Mouse (Mus musculus): ENCODE measurements around the gene Ppp2r2c.
"Not testable (repeated sequence)": the region's sequence is repeated elsewhere in the genome, so short reads cannot be mapped to it uniquely, and the experiment has no call there.

Gene Ppp2r2c

DNA sequence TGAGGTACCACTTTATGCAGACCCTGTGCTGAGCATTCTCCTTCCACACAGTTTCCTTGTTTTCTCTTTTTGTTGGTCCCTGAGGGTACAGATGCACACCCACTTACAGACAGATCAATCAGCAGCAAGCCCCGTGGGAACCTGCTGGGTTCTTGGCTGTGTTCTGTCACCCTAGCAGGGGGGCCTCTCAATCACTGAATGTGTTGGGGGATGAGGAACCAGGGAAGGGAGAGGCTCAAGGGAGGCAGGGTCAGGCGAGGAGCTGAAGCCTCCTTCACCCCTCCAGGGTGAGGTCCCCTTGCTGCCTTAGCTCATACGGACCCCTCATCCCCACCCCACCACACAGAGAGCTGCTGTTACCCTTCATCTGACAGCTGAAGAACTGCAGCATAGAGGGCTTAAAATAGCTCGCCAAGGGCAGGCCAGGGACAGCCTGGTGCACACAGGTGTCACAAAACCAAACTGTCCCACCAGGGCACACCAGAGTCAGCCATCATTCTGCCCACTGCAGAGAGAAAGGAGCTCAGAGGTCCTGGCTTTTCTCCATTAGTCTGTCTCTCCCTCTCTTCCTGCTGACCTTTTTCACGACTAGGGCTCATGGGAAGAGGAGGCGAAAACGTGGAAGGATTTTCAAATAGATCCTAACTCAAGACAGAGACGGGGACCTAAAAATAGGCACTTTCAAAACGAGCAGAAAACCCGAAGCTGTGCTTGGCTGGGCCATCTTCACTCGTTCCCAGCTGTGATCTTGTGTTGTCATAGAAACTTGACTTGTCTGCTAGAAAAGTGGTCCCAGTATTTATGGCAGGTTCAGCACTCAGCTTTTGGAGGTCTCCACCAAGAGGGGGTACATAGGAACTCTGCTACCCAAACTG, 55.8 kb downstream of the Ppp2r2c start:
- CTCF ChIA-PET, result no interaction called here

DNA sequence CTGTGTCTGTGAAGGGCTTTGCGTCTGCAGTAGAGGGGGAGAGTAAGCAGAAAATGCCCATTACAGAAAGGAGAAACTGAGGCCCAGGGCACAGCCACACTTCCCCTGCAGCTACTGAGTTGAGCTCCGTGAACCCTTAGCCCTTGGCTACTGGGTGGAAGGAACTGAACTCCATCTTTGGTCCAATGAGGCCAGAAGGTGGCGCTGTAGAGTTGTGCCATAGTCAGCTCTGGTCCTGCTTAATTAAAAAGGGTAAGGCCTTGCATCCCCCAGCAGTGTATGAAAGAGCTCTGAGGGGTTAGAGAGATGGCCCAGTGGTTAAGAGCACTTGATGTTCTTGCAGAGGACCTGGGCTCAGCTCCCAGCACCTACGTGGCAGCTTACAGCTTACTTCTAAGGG, 60.4 kb downstream of the Ppp2r2c start:
- CTCF ChIA-PET, result interaction anchor here (0.6 kb wide), 1 partner anchor 18 kb away, joined by 4 read pairs; no protein-coding TSS in a partner anchor

DNA sequence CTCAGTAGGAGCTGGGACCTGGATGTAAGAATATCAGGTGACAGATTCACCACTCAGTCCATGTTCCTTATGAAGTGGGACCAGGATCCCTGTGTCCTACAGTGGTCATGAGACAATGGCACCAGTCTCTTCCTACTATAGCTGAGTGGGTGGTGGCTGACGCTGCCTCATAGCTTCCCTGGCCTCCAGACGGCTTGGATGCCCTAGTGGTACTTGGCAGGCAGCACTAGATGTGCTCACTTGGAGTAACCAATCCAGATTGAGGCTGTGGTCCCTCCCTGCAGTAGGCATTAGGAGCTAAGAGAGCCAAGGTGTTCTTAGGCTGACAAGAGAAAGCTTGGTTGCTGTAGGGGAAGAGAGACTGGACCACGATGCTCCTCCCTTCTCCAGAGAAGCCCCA, 61.1 kb downstream of the Ppp2r2c start:
- CTCF ChIA-PET, result interaction anchor here (0.6 kb wide), 1 partner anchor 17 kb away, joined by 4 read pairs; no protein-coding TSS in a partner anchor

DNA sequence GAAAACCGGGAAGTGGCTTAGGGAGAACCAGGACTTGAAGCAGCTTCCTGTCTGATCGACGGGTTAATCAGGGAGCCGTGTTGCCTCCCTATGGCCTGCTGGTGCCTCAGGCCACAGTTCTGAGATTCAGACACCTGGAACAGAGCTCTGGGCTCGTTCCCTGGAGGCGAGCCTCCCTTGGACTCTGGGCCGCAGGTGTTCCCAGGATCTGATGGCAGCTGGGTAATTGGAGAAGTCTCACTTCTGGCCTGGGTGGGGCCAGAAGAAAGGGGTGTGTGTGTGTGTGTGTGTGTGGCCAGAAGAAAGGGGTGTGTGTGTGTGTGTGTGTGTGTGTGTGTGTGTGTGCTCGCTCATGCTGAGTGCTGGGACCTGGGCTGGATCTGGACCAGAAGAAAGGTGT, 65.1 kb downstream of the Ppp2r2c start:
- CTCF ChIA-PET, result no interaction called here

DNA sequence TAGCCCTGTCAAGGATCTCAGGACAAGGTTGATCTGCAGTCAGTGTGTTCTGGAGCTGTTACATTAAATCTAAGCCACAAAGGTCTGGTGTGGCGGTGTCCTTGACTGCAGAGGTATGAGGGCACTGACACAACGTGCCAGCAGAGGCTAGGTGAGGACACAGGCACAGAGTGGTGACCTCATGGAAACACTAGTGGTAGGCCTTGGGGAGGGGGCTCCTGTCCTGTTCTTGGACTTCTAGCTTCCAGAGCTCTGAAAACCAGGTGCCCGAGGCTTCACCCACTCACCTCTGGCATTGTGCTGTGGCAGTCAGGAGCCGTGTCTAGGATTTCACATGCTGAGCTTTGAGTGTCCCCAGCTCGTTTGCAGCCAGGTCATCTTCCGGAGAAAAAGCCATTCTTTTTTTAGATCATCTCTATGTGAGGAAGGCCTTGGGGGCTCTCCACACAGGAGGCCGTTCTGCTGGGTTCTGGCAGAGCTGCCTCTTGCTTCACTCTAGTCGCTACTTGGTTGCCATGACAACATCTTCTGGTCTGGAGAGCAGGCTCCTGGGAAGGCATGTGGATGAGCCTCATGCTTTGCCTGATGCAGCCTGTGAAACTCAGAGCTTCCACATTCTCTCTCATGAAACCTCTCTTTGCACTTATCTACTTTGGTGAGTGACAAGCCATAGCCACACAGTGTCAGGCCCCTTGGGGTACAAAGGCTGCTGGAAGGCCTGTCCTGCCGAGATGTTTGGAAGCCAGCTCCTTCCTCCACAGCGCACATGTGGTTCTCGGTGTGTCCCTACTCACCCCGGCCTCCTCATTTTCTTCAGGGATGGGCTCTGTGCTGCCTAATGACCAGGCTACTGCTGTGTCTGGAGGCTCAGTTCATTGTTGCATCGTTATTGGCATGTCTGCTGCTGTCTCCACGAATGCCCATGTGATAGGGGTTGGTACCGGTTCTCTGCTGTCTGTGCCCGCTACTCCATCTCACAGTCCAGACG, 67.5 kb downstream of the Ppp2r2c start:
- CTCF ChIA-PET, result no interaction called here

DNA sequence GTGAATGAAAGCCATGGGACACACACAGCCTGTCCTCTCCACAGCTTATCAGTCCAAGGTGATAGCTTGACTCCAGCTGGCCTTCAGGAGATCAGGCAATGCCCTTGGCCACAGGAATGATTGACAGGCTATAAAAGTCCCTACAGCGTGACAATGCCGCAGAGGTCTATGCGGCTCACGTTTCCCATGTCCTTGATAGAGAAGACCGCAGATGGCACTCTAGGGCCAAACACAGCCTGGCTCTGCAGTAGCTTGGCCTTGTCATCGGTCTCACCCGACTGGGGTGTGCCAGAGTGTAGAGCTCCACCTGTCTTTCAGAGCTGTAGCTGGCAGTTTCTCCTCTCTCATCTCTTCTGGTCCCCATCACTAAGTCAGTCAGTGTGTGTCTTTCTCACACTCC, 68.2 kb downstream of the Ppp2r2c start:
- CTCF ChIA-PET, result no interaction called here

DNA sequence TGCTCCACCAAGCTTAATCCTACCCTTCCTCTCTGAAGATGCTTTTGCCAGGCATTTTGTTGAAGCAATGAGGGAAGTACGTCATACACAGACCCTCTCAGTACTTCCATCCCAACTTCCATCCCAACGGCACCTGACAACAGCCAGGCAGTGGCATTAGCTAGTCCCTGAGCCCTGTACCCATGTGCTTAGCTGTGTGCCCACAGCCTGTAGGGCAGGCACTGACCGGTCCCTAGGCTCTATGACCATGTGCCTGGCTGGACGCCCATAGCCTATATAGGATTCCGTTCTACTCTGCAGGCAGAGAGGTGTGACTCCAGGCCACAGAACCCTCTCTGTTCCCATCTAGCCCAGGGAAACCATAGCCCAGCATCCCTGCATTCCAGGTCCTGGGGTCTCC, 69.7 kb downstream of the Ppp2r2c start:
- CTCF ChIA-PET, result no interaction called here

DNA sequence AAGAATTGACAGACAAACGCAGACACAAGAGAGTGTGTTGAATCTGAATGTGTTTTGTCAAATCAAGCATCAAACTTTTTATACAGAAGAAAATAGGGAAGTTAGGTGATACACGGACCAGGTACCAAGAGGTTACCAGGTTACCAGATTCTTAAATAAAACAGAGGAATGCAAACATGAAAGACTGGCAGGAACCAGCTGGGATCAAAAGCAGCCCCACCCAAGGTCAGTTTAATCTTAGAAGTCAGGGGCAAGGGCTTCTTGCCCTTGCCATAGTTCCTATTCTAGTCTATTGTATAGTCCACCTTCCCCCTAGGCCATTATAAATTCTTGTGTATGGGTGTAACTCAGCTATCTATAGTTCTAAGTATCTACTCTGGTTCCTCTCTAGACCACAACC, 70.7 kb downstream of the Ppp2r2c start:
- CTCF ChIA-PET, result not testable (repeated sequence)

DNA sequence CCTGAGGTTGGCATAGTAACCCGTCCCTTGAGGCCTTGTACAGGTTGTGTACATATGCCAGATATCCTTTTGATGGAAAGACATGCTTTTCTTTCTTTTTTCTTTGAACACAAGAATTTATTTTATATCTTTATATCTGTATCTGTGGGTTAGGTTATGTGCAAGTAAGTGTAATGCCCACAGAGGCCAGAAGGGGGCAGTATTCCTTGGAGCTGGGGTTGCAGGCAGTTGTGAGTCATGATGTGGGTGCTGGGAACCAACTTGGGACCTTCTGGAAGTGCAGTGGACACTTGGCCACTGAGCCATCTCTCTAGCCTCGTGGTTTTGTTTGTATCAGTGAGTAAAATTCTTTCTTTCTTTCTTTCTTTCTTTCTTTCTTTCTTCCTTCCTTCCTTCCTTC, 74.1 kb downstream of the Ppp2r2c start:
- CTCF ChIA-PET, result no interaction called here

DNA sequence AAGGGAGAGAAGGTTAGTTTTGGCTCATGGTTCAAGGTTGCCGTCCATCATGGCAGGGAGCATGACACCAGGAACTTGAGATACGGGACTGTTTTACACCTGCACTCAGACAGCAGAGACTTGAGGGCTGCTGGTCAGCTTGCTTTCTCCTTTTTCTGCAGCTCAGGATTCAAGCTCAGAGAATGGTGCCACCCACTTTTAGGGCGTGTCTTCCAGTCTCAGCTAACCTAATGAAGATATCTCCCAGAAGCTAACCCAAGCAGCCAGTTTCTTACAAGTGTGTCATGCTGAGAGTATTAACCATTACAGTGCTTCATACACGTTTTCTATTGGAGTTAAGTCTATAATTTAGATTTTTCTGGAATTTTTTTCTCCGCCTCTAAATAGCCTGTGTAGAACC, 76.2 kb downstream of the Ppp2r2c start:
- CTCF ChIA-PET, result no interaction called here

DNA sequence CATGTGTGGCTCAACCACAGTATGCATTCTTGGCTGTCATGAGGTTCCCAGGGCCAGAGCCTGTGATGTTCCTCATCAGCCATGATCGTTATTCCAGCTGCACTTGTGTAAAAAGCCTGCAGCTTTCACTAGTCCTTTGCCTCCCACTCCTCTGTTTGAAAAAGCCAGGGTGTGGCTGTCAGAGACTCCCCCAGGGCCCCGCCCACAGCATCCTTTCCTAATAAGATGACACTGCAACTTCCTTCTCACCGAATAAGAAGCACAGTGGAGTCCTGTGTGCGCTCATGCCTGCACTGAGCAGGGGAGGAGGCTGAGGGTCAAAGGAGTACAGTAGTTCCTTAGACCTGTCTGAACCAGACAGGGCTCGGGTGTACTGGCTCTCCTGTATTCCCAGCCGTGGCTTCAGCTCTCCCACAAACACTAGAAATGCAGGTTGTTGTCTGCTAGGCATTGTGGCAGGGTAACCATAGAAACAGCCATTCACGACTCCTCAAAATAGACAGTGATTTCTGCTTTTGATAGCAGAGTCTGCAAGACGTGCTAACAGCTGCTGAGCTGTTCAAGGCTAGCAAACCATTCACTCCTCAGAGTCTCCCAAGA, 76.9 kb downstream of the Ppp2r2c start:
- CTCF ChIA-PET, result no interaction called here

DNA sequence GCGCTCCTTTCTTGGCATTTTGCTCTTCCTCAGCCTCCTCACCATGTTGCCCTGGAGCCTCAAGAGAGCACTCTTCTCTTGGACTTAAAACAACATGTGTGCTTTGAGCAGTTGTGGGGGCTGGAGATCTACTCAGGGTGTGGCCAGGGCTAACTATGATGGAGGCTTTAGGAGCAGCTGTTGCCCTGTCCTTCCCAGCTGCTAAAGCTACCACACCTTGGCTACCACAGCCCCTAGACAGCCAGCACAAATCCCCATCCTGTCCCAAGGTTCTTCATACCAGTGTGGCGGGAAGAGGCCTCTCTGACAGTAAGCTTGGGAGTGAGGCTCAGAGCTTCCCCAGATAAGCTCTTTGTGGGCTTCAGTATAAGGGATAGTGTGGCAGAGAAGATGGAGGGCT, 77.4 kb downstream of the Ppp2r2c start:
- CTCF ChIA-PET, result interaction anchor here (1.1 kb wide), 1 partner anchor 52 kb away, joined by 6 read pairs; no protein-coding TSS in a partner anchor

DNA sequence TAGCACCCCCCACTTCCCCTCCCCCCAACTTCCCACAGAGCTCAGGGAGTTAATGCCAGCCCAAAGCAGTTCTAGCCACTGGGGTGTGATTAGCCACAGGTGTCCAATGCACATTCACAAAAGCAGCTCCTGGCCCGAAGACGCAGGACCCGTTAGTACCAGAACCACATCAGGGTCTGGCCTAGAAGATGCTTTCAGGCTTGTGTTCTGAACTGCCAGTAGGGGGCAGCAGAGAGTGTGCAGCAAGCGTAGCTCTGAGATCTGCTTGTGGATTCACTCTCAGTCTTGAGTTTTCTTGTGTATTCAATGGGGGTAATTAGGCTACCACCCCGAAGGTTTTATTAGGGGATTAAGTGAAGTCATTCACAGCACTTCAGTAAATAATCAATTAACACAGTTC, 78.1 kb downstream of the Ppp2r2c start:
- CTCF ChIA-PET, result interaction anchor here (0.7 to 1.4 kb wide), 4 partner anchors 10 to 53 kb away, joined by 3 to 6 read pairs (median 4); no protein-coding TSS in a partner anchor

DNA sequence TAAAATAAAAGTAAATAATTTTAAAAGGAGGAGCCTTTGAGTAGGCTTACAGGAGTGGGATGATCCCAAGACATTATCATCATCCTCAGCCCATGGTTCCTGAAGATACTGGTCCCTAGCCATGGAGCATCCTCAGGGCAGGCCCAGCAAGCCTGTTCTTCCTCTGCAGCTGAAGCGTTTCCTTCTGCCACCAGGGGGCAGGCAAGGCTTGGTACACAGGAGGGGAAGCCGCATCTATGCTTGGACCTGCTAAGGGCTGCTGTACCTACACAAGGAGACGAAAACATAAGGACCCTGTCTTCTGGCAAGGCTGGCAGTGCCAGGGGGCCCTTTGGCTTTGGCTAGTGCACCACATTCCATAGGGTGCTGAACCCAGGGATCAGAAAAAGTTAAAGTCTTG, 80.5 kb downstream of the Ppp2r2c start:
- CTCF ChIA-PET, result no interaction called here

DNA sequence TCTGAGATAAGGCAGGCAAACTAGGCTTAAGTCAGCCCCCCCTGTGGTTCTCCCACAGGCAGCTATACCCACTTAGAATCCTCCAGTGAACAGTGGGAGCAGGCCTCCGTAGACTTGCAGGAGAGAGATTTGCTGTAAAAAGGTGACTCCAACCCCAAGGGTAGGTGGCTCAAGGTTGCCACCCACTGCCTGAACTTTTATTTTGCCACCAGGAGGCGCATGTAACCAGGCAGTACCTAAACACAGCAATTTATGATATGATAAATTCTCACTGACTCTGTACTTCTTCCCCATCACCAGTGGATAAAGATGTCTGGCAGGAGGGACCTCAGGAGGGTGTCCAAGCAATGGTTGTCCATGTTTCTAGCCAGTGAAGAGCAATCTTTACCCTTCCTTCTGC, 82.6 kb downstream of the Ppp2r2c start:
- CTCF ChIA-PET, result no interaction called here

DNA sequence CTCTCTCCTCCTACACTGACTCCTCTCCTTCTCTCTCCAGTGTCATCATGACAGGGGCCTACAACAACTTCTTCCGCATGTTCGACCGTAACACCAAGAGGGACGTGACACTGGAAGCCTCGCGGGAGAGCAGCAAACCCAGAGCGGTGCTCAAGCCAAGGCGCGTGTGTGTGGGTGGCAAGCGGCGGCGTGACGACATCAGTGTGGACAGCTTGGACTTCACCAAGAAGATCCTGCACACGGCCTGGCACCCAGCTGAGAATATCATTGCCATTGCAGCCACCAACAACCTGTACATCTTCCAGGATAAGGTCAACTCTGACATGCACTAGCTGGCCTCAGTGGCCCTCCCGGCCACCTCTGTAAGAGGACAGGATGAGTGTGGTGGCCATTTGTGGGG, 84.0 kb downstream of the Ppp2r2c start:
- CTCF ChIA-PET, result interaction anchor here (0.5 kb wide), 1 partner anchor 677 kb away, joined by 3 read pairs; no protein-coding TSS in a partner anchor

DNA sequence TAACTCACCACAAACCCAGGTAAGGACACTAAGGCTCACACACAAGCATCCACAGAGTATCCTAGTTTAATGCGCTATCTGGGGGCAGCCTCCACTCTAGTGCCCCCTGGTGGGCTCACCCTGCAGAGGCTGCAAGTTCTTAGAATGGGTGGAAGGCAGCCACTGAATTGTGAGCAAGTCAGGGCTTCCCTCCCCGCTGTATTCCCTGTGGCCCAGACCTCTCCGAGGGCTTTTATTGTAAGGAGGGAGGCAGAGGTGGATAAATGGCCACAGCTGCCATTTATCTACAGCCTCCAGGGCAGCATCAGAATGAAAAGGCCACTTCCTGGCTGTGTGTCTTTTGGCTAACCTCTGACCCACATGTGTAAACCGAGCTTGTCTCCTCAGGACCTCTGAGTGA, 87.1 kb downstream of the Ppp2r2c start:
- CTCF ChIA-PET, result interaction anchor here (1.3 kb wide), 1 partner anchor 8 kb away, joined by 4 read pairs; no protein-coding TSS in a partner anchor

DNA sequence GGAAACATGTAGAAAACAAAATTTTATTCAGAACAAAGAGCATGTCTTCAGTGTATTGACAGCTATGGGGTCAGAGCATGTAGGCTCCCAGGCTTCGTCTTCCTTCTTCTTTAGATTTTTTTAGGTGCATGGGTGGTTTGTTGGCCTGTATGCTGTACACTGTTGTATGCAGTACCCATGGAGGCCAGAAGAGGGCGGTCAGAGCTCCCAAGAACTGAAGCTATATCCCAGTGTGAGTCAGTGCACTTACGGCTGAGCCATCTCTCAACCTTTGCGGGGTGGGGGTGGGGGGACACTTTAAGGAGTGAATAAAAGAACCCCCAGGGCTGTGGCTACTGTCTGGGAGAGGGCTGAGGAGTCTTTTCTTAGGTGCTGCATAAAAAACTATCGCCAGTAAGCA, 90.5 kb downstream of the Ppp2r2c start:
- CTCF ChIA-PET, result no interaction called here

DNA sequence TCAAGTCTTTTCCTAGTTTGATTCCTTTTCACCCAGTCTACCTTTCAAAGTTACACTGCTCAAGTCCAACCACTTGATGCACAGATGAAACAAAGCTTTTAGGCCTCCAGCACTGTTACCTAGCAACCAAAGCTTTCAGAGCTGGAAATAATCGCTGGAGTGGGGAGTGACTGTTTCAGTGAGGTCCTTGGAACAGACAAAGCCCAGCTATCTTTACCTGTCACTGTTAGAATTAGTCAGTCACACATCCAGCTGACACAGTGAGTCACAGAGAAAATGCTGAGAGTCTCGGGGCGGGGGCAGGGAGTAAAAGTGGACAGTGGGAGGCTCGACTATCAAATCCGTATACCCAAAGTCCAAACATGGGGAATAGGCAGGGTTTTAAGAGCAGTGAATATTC, 92.2 kb downstream of the Ppp2r2c start:
- CTCF ChIA-PET, result interaction anchor here (1.5 kb wide), 1 partner anchor 40 kb away, joined by 5 read pairs; no protein-coding TSS in a partner anchor

DNA sequence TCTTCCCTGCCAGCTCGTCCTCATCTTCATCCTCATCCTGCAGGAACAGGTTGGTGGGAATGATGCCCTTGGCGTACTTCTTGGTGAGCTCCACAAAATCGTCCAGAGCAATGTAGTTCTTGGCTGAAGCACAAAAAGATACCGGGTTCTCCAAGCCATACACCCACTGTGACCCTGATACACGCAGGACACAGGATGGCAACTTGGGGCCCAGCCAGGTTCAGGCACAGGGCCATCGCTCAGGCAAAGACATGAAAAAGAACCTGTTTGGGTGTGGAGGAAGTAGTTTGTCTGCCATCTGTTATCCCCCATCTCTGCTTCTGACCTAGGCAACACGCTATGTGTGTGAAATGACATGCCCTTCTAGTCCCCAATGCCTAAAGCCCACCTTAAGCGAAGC, 103.3 kb downstream of the Ppp2r2c start:
- CTCF ChIA-PET, result no interaction called here

DNA sequence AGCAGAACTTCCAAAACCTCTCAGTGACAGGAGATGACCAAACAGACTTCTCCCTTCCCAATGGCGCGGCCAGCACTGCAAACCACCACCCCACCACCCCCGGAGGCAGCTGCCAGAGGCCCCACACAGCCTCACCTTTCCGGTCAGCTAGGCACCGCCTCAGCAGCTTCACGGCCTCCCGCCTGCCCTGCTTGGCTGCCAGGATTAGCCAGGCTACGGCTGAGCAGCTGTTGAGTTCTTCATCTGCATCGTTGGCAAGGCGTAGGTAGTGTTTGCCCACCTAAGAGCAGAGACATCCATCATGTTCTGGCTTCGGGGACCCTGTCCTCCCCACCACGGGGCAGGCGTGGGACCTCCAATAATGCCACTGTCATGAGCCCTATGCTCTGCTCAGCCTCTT, 107.0 kb downstream of the Ppp2r2c start:
- CTCF ChIA-PET, result no interaction called here

DNA sequence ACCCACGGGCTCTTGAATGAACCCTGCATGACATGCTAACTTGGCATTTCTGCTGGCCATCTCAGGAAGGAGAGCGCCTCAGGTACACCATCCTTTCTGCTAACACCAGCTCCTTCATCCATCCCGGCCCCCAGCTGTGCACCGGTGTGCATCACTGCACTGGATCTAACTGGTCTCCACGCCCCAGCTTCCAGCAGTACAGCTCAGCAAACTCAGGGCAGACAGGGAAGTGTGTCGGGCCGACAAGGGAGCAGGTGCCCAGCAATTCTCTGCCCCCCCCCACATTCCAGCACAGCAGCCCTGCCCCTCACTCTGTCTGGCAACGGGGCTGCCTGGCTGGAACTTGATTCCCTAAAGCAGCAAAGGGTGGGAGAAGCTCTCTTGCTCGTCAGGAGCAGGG, 109.5 kb downstream of the Ppp2r2c start:
- CTCF ChIA-PET, result no interaction called here

Measured in spleen, embryonic (tissue).